Mouse (Mus musculus) heart, postnatal 0 days (tissue): ENCODE measurements around the gene Kif21a. TPM values are rescaled to one million over a fixed set of nuclear protein-coding genes. Genes with fewer than 3 reads are reported as not detected.

ENCODE experiments used
- ATAC-seq: fragments of 200-750 bp; cut with Nextera tagmentation; 2 replicates; pipeline ENCODE4 v1.8.0; 2017; ENCODE audit warnings: low read depth, moderate number of reproducible peaks, moderate library complexity; ENCODE audit not compliant: insufficient read depth
- DNase-seq: peaks from one replicate; pipeline ENCODE4 v3.0.0-alpha.2; 2016; ENCODE audit warnings: low spot score
- H3K27ac ChIP-seq: fragments of 300-500 bp; sonication (generic); 2 replicates; pipeline ENCODE4 v1.5.1; 2014; ENCODE audit warnings: low read depth, mild to moderate bottlenecking
- H3K27me3 ChIP-seq: fragments of 300-500 bp; sonication (generic); 2 replicates; pipeline ENCODE4 v1.6.1; 2014; ENCODE audit warnings: low read length, mixed read lengths; ENCODE audit not compliant: control insufficient read depth, insufficient read depth
- H3K36me3 ChIP-seq: fragments of 300-500 bp; sonication (generic); replicated peaks from 2 replicates; pipeline ENCODE4 v1.6.1; 2014; ENCODE audit warnings: low read length, mixed read lengths; ENCODE audit not compliant: control insufficient read depth, insufficient read depth
- H3K4me1 ChIP-seq: fragments of 300-500 bp; sonication (generic); 2 replicates; pipeline ENCODE4 v1.6.1; 2014; ENCODE audit warnings: antibody characterized with exemption; ENCODE audit not compliant: control insufficient read depth, insufficient read depth
- H3K4me2 ChIP-seq: fragments of 300-500 bp; sonication (generic); 2 replicates; pipeline ENCODE4 v1.6.1; 2014; ENCODE audit warnings: low read depth, mild to moderate bottlenecking, low read length, moderate library complexity
- H3K4me3 ChIP-seq: fragments of 300-500 bp; sonication (generic); 2 replicates; pipeline ENCODE4 v1.5.1; 2014; ENCODE audit warnings: low read depth, low read length
- H3K9ac ChIP-seq: fragments of 300-500 bp; sonication (generic); replicated peaks from 2 replicates; pipeline ENCODE4 v1.6.1; 2014; ENCODE audit warnings: low read depth, low read length, mixed read lengths
- H3K9me3 ChIP-seq: fragments of 300-500 bp; sonication (generic); replicated peaks from 2 replicates; pipeline ENCODE4 v1.6.1; 2016; ENCODE audit warnings: low read length; ENCODE audit not compliant: control insufficient read depth
- CTCF ChIP-seq: IDR thresholded peaks from 2 replicates; pipeline ENCODE4 v1.5.1; 2016; ENCODE audit warnings: antibody characterized with exemption, control low read depth, low read depth
- EP300 ChIP-seq: IDR thresholded peaks from 2 replicates; pipeline ENCODE4 v1.6.1; 2016; ENCODE audit warnings: antibody characterized with exemption, low read depth
- WGBS: fragments of 180-500 bp; shearing (Covaris S2); extraction: QIAGEN DNeasy Blood & Tissue Kit; methylation state at CpG from one replicate; pipeline ENCODE4 v1.1.7; 2014; 5-methylcytosine and 5-hydroxymethylcytosine counted together
- polyA plus RNA-seq: library from polyadenylated mRNA; unstranded; fragments of >200 nt; fragmentation: Nextera tagmentation; extraction: Ambion mirVana; gene quantifications from 2 replicates; pipeline ENCODE4 v1.2.1, GENCODE M21; 2015
- total RNA-seq: library from RNA; depleted of rRNA; stranded (reverse); fragments of >200 nt; gene quantifications from 2 replicates; pipeline ENCODE4 v1.2.3, GENCODE M21; 2014; ENCODE audit warnings: low replicate concordance

The Kif21a gene
- total and polyA plus RNA-seq, 2 experiments from 2014 or later, result 3.6 to 4.0 TPM

- Histone ChIP-seq H3K27me3 (no peaks in the 10 kb centered on the region), H3K4me2 (no peak overlapping the region), H3K9me3 (no peaks in the 10 kb centered on the region), H3K9ac (no peak overlapping the region), H3K36me3 (peaks cover 17% of the 10 kb centered on the region), H3K4me3 (no peak overlapping the region), H3K4me1 (no peaks in the 10 kb centered on the region), H3K27ac (no peak overlapping the region)
- ATAC-seq, result no peak
- DNase-seq, result no peak
- WGBS, result 64% methylated on average over 2 of the region's 2 CpGs
- TF ChIP-seq CTCF (no peak), EP300 (no peak)
Observed at GRCm38 (mm10) chr15:90963320-90963719, 86.4 kb downstream of the Kif21a start.

DNA sequence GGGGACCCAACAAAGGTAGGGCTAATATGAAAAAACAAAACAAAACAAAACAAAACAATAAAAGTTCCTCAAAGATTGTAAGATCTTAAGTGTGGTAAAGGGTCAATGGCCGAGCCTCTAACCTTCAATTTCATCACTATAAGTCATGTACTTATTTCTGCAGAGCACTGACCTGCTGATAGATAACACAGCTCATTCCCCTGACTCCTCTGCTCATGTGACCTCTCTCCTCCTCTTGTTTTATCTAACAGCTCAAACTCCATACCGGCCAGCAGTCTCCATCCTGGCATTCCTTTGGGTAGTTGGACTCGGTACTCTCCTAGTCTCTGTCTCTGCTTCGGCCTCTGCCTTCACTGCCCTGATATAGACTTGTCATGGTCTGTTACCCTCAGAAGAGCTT is 87.2 kb downstream of the Kif21a start:
- no peak for ATAC-seq
- H3K9ac ChIP-seq, result no peak overlapping the region
- H3K4me3 ChIP-seq, result no peak overlapping the region
- TF ChIP-seq EP300 (no peak), CTCF (no peak)
- H3K4me2 ChIP-seq, result no peak overlapping the region
- WGBS, result 51% methylated on average over 4 of the region's 4 CpGs
- H3K36me3 ChIP-seq, result peaks cover 10% of the 10 kb centered on the region
- no peaks in the 10 kb centered on the region for H3K9me3 ChIP-seq
- no peaks in the 10 kb centered on the region for H3K27me3 ChIP-seq
- no peaks in the 10 kb centered on the region for H3K4me1 ChIP-seq
- DNase-seq, result no peak
- H3K27ac ChIP-seq, result no peak overlapping the region

GRCm38 (mm10) chr15:90960831-90961554 is 88.8 kb downstream of the Kif21a start:
- Histone ChIP-seq H3K4me2 (no peak overlapping the region), H3K27me3 (no peaks in the 10 kb centered on the region), H3K36me3 (no peaks in the 10 kb centered on the region; the same call in 1 of the 2 replicates), H3K4me3 (no peak overlapping the region), H3K4me1 (no peaks in the 10 kb centered on the region), H3K9me3 (no peaks in the 10 kb centered on the region), H3K9ac (no peak overlapping the region), H3K27ac (no peak overlapping the region)
- 84% methylated on average over 8 of the region's 8 CpGs for WGBS
- no peak for TF ChIP-seq EP300
- no peak for TF ChIP-seq CTCF
- ATAC-seq (no peak), DNase-seq (no peak)

DNA sequence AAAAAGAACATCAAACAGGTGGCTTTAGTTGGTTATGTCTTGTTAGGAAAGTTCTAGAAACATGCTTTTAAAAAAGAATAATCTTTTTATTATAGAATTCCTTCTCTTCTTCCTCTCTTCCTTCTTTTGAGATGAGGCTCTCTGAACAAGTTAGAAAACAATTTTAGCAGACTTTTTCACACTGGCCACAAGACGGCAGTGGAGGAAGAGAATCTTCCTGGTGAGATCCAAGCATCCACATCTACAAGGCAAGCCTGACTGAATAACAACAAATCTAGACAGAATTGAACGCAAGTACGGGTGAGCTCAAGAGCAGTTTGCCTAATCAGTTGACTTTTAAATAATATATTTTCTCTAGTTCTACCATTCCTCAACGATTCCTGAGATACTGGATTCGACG is 98.4 kb downstream of the Kif21a start:
- Histone ChIP-seq H3K4me3 (no peak overlapping the region), H3K9me3 (no peaks in the 10 kb centered on the region), H3K9ac (no peak overlapping the region), H3K27me3 (no peaks in the 10 kb centered on the region), H3K4me2 (no peak overlapping the region), H3K36me3 (peaks cover 3% of the 10 kb centered on the region; the same call in 1 of the 2 replicates), H3K4me1 (no peaks in the 10 kb centered on the region), H3K27ac (no peak overlapping the region)
- TF ChIP-seq EP300 (no peak), CTCF (no peak)
- ATAC-seq, result no peak
- WGBS, result 83% methylated on average over 6 of the region's 6 CpGs
- DNase-seq, result no peak

GRCm38 (mm10) chr15:90938469-90938868 is 111.3 kb downstream of the Kif21a start:
- Histone ChIP-seq H3K9me3 (no peaks in the 10 kb centered on the region), H3K9ac (no peak overlapping the region), H3K4me2 (no peak overlapping the region), H3K4me3 (no peak overlapping the region), H3K4me1 (peaks cover 5% of the 10 kb centered on the region; the same call in 1 of the 2 replicates), H3K36me3 (no peaks in the 10 kb centered on the region), H3K27me3 (no peaks in the 10 kb centered on the region), H3K27ac (no peak overlapping the region)
- 22% methylated on average over 1 of the region's 1 CpGs for WGBS
- TF ChIP-seq CTCF, result no peak
- no peak for TF ChIP-seq EP300
- ATAC-seq (no peak), DNase-seq (no peak)

DNA sequence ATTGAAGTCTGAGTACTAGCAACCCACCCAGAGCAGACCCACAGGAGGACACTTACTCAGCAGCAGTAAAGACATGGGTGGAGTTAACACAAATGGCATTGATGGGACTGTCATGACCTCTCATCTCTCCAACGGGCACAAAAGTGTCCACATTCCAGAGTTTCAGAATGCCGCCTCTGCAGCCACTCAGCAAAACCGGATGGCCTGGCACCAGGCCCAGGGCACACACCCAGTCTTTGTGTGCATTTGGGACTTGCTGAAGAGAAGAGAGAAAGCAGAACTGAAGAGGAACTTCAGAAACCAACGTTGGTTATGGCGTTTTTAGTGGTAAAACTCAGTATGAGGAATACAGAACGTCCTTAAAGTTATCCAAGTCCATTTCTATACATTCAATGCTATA is 114.2 kb downstream of the Kif21a start:
- no peak overlapping the region for H3K9ac ChIP-seq
- H3K27ac ChIP-seq, result no peak overlapping the region
- H3K4me2 ChIP-seq, result 0 out of 2 replicates have a peak overlapping the region, but pooled peaks have one; percentile 0
- peak; percentile 47; the same call in 1 of the 2 replicates for ATAC-seq
- peak; percentile 33 for DNase-seq
- no peaks in the 10 kb centered on the region for H3K9me3 ChIP-seq
- peaks cover 5% of the 10 kb centered on the region; the same call in 1 of the 2 replicates for H3K4me1 ChIP-seq
- WGBS, result 22% methylated on average over 6 of the region's 6 CpGs
- no peaks in the 10 kb centered on the region for H3K27me3 ChIP-seq
- TF ChIP-seq EP300 (no peak), CTCF (no peak)
- H3K36me3 ChIP-seq, result no peaks in the 10 kb centered on the region
- no peak overlapping the region for H3K4me3 ChIP-seq
